Mouse (Mus musculus) hindbrain, embryonic 16.5 days (tissue): ENCODE data around the gene Olfr1234. TPM values are rescaled to one million over a fixed set of nuclear protein-coding genes. Genes with fewer than 3 reads are reported as not detected.

Source experiments
- ATAC-seq: fragments of 200-750 bp; cut with Nextera tagmentation; 2 replicates; pipeline ENCODE4 v1.8.0; 2017; ENCODE audit warnings: moderate TSS enrichment, moderate library complexity
- H3K27ac ChIP-seq: fragments of 300-500 bp; sonication (generic); 2 replicates; pipeline ENCODE4 v1.5.1; 2014; ENCODE audit warnings: low read depth, mild to moderate bottlenecking, control low read depth, low read length, moderate library complexity
- H3K27me3 ChIP-seq: fragments of 300-500 bp; sonication (generic); replicated peaks from 2 replicates; pipeline ENCODE4 v1.6.1; 2014; ENCODE audit warnings: low read length; ENCODE audit not compliant: control insufficient read depth, insufficient read depth
- H3K36me3 ChIP-seq: fragments of 300-500 bp; sonication (generic); 2 replicates; pipeline ENCODE4 v1.6.1; 2014; ENCODE audit warnings: mild to moderate bottlenecking, low read length, moderate library complexity, mixed read lengths; ENCODE audit not compliant: control insufficient read depth, insufficient read depth
- H3K4me1 ChIP-seq: fragments of 300-500 bp; sonication (generic); 2 replicates; pipeline ENCODE4 v1.6.1; 2014; ENCODE audit warnings: low read depth, low read length; ENCODE audit not compliant: control insufficient read depth, insufficient read depth
- H3K4me2 ChIP-seq: fragments of 300-500 bp; sonication (generic); 2 replicates; pipeline ENCODE4 v1.6.1; 2014; ENCODE audit warnings: mild to moderate bottlenecking, low read length, control low read depth, moderate library complexity
- H3K4me3 ChIP-seq: fragments of 300-500 bp; sonication (generic); 2 replicates; pipeline ENCODE4 v1.5.1; 2014; ENCODE audit warnings: mild to moderate bottlenecking, low read length, control low read depth, moderate library complexity
- H3K9ac ChIP-seq: fragments of 300-500 bp; sonication (generic); 2 replicates; pipeline ENCODE4 v1.6.1; 2014; ENCODE audit warnings: low read depth, mild to moderate bottlenecking, control low read depth, low read length, moderate library complexity
- H3K9me3 ChIP-seq: fragments of 300-500 bp; sonication (generic); 2 replicates; pipeline ENCODE4 v1.6.1; 2014; ENCODE audit warnings: mild to moderate bottlenecking, low read length, moderate library complexity; ENCODE audit not compliant: control insufficient read depth
- WGBS: fragments of 180-500 bp; shearing (Covaris S2); extraction: QIAGEN DNeasy Blood & Tissue Kit; methylation state at CpG from one replicate; pipeline ENCODE4 v1.1.7; 2014; 5-methylcytosine and 5-hydroxymethylcytosine counted together
- polyA plus RNA-seq: library from polyadenylated mRNA; unstranded; fragments of >200 nt; fragmentation: Nextera tagmentation; extraction: Ambion mirVana; gene quantifications from 2 replicates; pipeline ENCODE4 v1.2.1, GENCODE M21; 2015

Gene Olfr1234
- not detected in 2 replicates for polyA plus RNA-seq

DNA sequence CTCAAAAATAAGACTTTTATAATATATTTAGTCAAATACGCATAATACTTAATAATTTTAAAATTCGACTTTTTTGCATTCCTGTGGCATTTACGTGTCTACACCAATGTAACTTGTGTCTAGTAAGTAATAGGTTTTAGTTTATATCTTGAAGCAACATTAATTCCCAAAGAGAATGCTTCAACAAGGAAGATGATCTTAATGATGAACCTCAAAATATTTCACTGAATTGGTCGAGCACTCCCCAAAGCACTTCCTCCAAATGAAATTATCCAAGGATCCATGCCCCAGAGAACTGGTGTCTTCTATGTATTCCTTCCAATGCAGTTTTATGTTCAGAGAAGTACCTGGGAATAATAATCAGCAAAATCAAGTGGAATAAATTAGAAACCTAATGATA is at the start of gene Olfr1234:
TSS of gene Olfr1234 (minus strand) at position 101 of the 400 bp plus-strand sequence.
- no peaks in the 10 kb centered on the region for H3K4me1 ChIP-seq
- H3K9ac ChIP-seq: no peak within 1 kb of the TSS
- H3K4me3 ChIP-seq: no peak within 1 kb of the TSS
- H3K27me3 ChIP-seq: no peaks in the 10 kb centered on the region
- H3K9me3 ChIP-seq: no peaks in the 10 kb centered on the region
- no peak within 1 kb of the TSS for H3K4me2 ChIP-seq
- no peak for ATAC-seq
- 90% methylated on average over 4 of the region's 4 CpGs for WGBS
- no peaks in the 10 kb centered on the region for H3K36me3 ChIP-seq
- no peak within 1 kb of the TSS for H3K27ac ChIP-seq

DNA sequence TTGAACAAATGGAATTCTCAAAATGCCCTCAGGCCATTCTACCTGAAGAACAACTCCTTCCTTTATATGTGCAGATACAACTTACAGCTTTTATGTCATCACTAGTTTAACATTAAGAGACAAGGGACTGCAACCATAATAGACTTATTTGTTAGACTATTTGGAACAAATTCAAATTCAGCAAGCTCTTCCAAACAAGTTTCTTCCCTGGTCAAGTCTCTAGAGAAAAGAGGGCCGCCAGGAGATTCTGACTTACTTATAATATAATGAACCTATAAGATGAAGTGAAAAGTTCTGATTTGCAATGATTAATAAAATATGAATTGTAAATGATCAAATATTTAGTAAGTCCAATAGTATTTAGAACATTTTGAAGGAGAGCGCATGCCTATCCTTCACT is 44.9 kb upstream of the Olfr1234 start, which contains the start of gene Olfr1238:
TSS of gene Olfr1238 (minus strand) at position 101 of the 400 bp plus-strand sequence.
- no peaks in the 10 kb centered on the region for H3K36me3 ChIP-seq
- H3K4me1 ChIP-seq: no peaks in the 10 kb centered on the region
- H3K27me3 ChIP-seq: no peaks in the 10 kb centered on the region
- H3K4me3 ChIP-seq: no peak within 1 kb of the TSS
- H3K27ac ChIP-seq: no peak within 1 kb of the TSS
- 91% methylated on average over 2 of the region's 2 CpGs for WGBS
- H3K9ac ChIP-seq: no peak within 1 kb of the TSS
- H3K9me3 ChIP-seq: no peaks in the 10 kb centered on the region
- no peak within 1 kb of the TSS for H3K4me2 ChIP-seq
- ATAC-seq: no peak

DNA sequence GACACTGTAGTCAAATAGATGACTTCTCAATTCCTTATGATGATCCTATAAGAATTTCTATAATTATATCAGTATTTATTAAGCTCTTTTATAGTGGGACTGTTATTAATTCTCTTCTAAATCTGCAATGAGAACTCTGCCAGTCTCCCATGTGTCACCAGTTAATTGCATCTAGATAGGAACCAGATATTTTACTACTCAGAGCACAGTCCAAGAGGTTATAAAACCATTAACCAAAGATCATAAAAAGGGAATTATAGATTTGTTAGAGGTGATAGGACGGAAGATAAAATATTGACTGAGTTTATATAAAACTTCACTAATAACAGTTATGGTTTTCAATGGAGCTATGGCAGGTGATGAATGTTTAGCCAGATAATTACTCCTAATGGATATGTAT is 36.2 kb upstream of the Olfr1234 start:
- no peaks in the 10 kb centered on the region for H3K4me1 ChIP-seq
- no peak overlapping the region for H3K9ac ChIP-seq
- H3K27ac ChIP-seq: no peak overlapping the region
- no peak for ATAC-seq
- H3K4me2 ChIP-seq: no peak overlapping the region
- 96% methylated on average over 1 of the region's 1 CpGs for WGBS
- no peak overlapping the region for H3K4me3 ChIP-seq
- no peaks in the 10 kb centered on the region for H3K27me3 ChIP-seq
- no peaks in the 10 kb centered on the region for H3K36me3 ChIP-seq
- H3K9me3 ChIP-seq: no peaks in the 10 kb centered on the region

DNA sequence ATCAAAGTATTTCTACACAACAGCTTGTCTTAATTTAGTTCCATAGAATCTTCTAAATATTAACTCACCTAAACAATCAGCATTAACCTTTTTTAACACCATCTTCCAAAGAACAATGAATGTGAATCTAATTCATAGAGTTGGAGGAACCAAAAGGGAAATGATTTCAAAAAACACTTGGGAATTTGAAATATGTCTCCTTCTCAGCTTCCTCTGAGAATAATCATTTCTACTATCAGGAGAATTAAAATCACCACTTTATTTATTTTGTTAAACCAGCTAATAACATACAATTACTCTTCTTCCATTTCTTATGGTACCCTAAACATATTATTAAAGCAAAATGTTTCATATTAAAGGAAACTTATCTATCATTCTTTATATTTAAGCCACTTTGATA is 22.4 kb downstream of the Olfr1234 start, which contains the start of gene Olfr1233:
TSS of gene Olfr1233 (minus strand) at position 101 of the 400 bp plus-strand sequence.
- Histone ChIP-seq H3K9ac (no peak within 1 kb of the TSS), H3K4me2 (no peak within 1 kb of the TSS), H3K27me3 (no peaks in the 10 kb centered on the region), H3K27ac (no peak within 1 kb of the TSS), H3K4me3 (no peak within 1 kb of the TSS), H3K9me3 (no peaks in the 10 kb centered on the region), H3K4me1 (no peaks in the 10 kb centered on the region), H3K36me3 (no peaks in the 10 kb centered on the region)
- ATAC-seq: no peak

DNA sequence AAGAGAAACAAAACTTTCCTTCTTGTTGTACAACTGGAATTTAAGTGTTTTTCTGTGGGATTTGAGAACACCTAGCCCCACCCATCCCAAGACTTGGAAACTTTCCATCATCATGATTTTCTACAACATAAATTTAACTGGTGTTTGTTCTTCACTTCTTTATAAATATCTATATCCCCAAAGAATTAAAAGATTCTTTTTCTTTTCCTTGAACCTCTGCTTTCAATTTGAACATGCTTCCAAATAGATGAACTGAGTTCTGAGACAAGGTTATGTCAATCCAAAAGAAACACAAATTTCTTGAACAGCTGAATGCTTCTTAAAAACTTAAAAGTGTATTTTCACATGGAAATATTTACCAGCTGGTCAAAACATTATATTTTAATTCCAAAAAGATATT is 35.1 kb downstream of the Olfr1234 start, which contains the start of gene Olfr1232:
TSS of gene Olfr1232 (minus strand) at position 101 of the 400 bp plus-strand sequence.
- no peaks in the 10 kb centered on the region for H3K36me3 ChIP-seq
- no peak within 1 kb of the TSS for H3K27ac ChIP-seq
- no peak within 1 kb of the TSS for H3K4me3 ChIP-seq
- H3K27me3 ChIP-seq: no peaks in the 10 kb centered on the region
- no peaks in the 10 kb centered on the region for H3K9me3 ChIP-seq
- H3K4me2 ChIP-seq: no peak within 1 kb of the TSS
- no peak within 1 kb of the TSS for H3K9ac ChIP-seq
- ATAC-seq: no peak
- no peaks in the 10 kb centered on the region for H3K4me1 ChIP-seq

Other genes with a start within 250 kb of the Olfr1234 start
- not detected in 2 replicates for gene Olfr1221, start 247.6 kb downstream of the Olfr1234 start, polyA plus RNA-seq
- not detected in 2 replicates for gene Olfr1222, start 231.8 kb downstream of the Olfr1234 start, polyA plus RNA-seq
- gene Olfr1223, start 213.3 kb downstream of the Olfr1234 start, polyA plus RNA-seq: not detected in 2 replicates
- not detected in 2 replicates for gene Olfr1224-ps1, start 200.8 kb downstream of the Olfr1234 start, polyA plus RNA-seq
- not detected in 2 replicates for gene Olfr1225, start 190.2 kb downstream of the Olfr1234 start, polyA plus RNA-seq
- gene Olfr1226, start 164.8 kb downstream of the Olfr1234 start, polyA plus RNA-seq: not detected in 2 replicates
- not detected in 2 replicates for gene Olfr1228, start 110.8 kb downstream of the Olfr1234 start, polyA plus RNA-seq
- gene Olfr1229, start 76.9 kb downstream of the Olfr1234 start, polyA plus RNA-seq: not detected in 2 replicates
- gene Olfr1230, start 67.6 kb downstream of the Olfr1234 start, polyA plus RNA-seq: not detected in 2 replicates
- not detected in 2 replicates for gene Olfr1231, start 57.8 kb downstream of the Olfr1234 start, polyA plus RNA-seq
- not detected in 2 replicates for gene Olfr1232, start 35.2 kb downstream of the Olfr1234 start, polyA plus RNA-seq
- gene Olfr1233, start 22.5 kb downstream of the Olfr1234 start, polyA plus RNA-seq: not detected in 2 replicates
- not detected in 2 replicates for gene Olfr1238, start 44.8 kb upstream of the Olfr1234 start, polyA plus RNA-seq
- not detected in 2 replicates for gene Olfr1239, start 55.5 kb upstream of the Olfr1234 start, polyA plus RNA-seq
- gene Olfr1240, start 78.1 kb upstream of the Olfr1234 start, polyA plus RNA-seq: not detected in 2 replicates
- not detected in 2 replicates for gene Olfr1241, start 122.3 kb upstream of the Olfr1234 start, polyA plus RNA-seq
- not detected in 2 replicates for gene Olfr1242, start 133.5 kb upstream of the Olfr1234 start, polyA plus RNA-seq
- not detected in 2 replicates for gene Olfr1243, start 166.6 kb upstream of the Olfr1234 start, polyA plus RNA-seq
- gene Olfr1245, start 213.6 kb upstream of the Olfr1234 start, polyA plus RNA-seq: not detected in 2 replicates
- not detected in 2 replicates for gene Olfr1246, start 228.3 kb upstream of the Olfr1234 start, polyA plus RNA-seq
- gene Olfr1247, start 249.3 kb upstream of the Olfr1234 start, polyA plus RNA-seq: not detected in 2 replicates